Mouse (Mus musculus) limb, embryonic 14.5 days (tissue): ENCODE results near the gene Tspo. TPM values are rescaled to one million over a fixed set of nuclear protein-coding genes. Genes with fewer than 3 reads are reported as not detected.

Source experiments
- ATAC-seq: fragments of 200-750 bp; cut with Nextera tagmentation; 2 replicates; pipeline ENCODE4 v1.8.0; 2017; ENCODE audit warnings: low read depth, moderate number of reproducible peaks, moderate TSS enrichment; ENCODE audit not compliant: low FRiP score
- DNase-seq: peaks from one replicate; pipeline ENCODE4 v3.0.0-alpha.2; 2015; ENCODE audit warnings: low spot score
- H3K27ac ChIP-seq: fragments of 300-500 bp; sonication (generic); replicated peaks from 2 replicates; pipeline ENCODE4 v1.5.1; 2014; ENCODE audit warnings: low read depth, mild to moderate bottlenecking, low read length, moderate library complexity, mixed read lengths
- H3K27me3 ChIP-seq: fragments of 300-500 bp; sonication (generic); 2 replicates; pipeline ENCODE4 v1.6.1; 2014; ENCODE audit warnings: low read length, mixed read lengths; ENCODE audit not compliant: control insufficient read depth, insufficient read depth
- H3K36me3 ChIP-seq: fragments of 300-500 bp; sonication (generic); 2 replicates; pipeline ENCODE4 v1.6.1; 2014; ENCODE audit warnings: mild to moderate bottlenecking, low read length, moderate library complexity, mixed read lengths; ENCODE audit not compliant: control insufficient read depth, insufficient read depth
- H3K4me1 ChIP-seq: fragments of 300-500 bp; sonication (generic); 2 replicates; pipeline ENCODE4 v1.6.1; 2014; ENCODE audit warnings: antibody characterized with exemption, low read length, mixed read lengths; ENCODE audit not compliant: control insufficient read depth, insufficient read depth
- H3K4me2 ChIP-seq: fragments of 300-500 bp; sonication (generic); replicated peaks from 2 replicates; pipeline ENCODE4 v1.6.1; 2014; ENCODE audit warnings: low read depth, mild to moderate bottlenecking, low read length, moderate library complexity; ENCODE audit not compliant: severe bottlenecking
- H3K4me3 ChIP-seq: fragments of 300-500 bp; sonication (generic); replicated peaks from 2 replicates; pipeline ENCODE4 v1.5.1; 2014; ENCODE audit warnings: low read length
- H3K9ac ChIP-seq: fragments of 300-500 bp; sonication (generic); 2 replicates; pipeline ENCODE4 v1.6.1; 2014; ENCODE audit warnings: mild to moderate bottlenecking, low read depth, low read length, moderate library complexity; ENCODE audit not compliant: severe bottlenecking
- H3K9me3 ChIP-seq: fragments of 300-500 bp; sonication (generic); 2 replicates; pipeline ENCODE4 v1.6.1; 2016; ENCODE audit warnings: low read length; ENCODE audit not compliant: control insufficient read depth
- POLR2A ChIP-seq: fragments of 200-500 bp; IDR thresholded peaks from 2 replicates; pipeline ENCODE4 v1.8.0; 2012; ENCODE audit warnings: inconsistent platforms, mild to moderate bottlenecking, moderate library complexity, borderline replicate concordance; ENCODE audit not compliant: insufficient read depth, insufficient read length; ENCODE audit errors: extremely low read depth
- WGBS: fragments of 180-500 bp; shearing (Covaris S2); extraction: QIAGEN DNeasy Blood & Tissue Kit; methylation state at CpG from one replicate; pipeline ENCODE4 v1.1.7; 2014; 5-methylcytosine and 5-hydroxymethylcytosine counted together
- polyA plus RNA-seq, 2 experiments: library from polyadenylated mRNA; depleted of rRNA in 1 of 2; stranded (reverse) in 1 of 2; unstranded in 1 of 2; fragments of >200 nt; fragmentation: Nextera tagmentation in 1 of 2; extraction: Ambion mirVana in 1 of 2; gene quantifications; 2 replicates each; pipeline versions ENCODE4 v1.2.1 to v1.2.3; 2012 to 2014

Gene Tspo
- polyA plus RNA-seq, 2 experiments = 29.4 to 57.7 TPM

- Histone ChIP-seq H3K4me3 (no peak overlapping the region), H3K36me3 (no peaks in the 10 kb centered on the region), H3K27me3 (no peaks in the 10 kb centered on the region), H3K4me1 (no peaks in the 10 kb centered on the region), H3K9ac (no peak overlapping the region), H3K9me3 (no peaks in the 10 kb centered on the region), H3K4me2 (no peak overlapping the region), H3K27ac (no peak overlapping the region)
- no peak for TF ChIP-seq POLR2A
- ATAC-seq (no peak), DNase-seq (no peak)
- 68% methylated on average over 13 of the region's 13 CpGs for WGBS
These were observed 39.1 kb downstream of the Tspo start for GRCm38 (mm10) chr15:83602372-83603045.

DNA sequence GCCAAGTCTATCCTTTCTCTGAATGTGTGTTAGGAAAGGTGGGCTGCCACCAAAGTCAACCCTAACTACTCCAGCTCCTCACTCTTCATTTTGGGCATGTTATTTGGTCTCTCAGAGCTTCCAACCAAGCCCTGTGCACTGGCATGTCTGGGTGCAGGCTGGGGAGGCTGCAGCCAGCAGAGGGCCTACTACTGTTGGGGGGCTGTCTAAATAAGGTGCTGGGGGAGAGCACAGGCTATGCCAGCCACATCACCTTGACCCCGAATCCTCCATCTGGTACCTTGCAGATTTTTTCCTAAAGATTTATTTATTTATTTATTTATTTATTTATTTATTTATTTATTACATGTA lies 39.6 kb downstream of the Tspo start:
- DNase-seq = no peak
- WGBS = 93% methylated on average over 1 of the region's 1 CpGs
- H3K36me3 ChIP-seq = no peaks in the 10 kb centered on the region
- no peak for ATAC-seq
- no peaks in the 10 kb centered on the region for H3K9me3 ChIP-seq
- H3K4me2 ChIP-seq = no peak overlapping the region
- H3K4me1 ChIP-seq = no peaks in the 10 kb centered on the region
- TF ChIP-seq POLR2A = no peak
- H3K27me3 ChIP-seq = no peaks in the 10 kb centered on the region
- H3K27ac ChIP-seq = no peak overlapping the region
- no peak overlapping the region for H3K4me3 ChIP-seq
- no peak overlapping the region for H3K9ac ChIP-seq

GRCm38 (mm10) chr15:83603426-83603825 lies 40.0 kb downstream of the Tspo start:
- no peaks in the 10 kb centered on the region for H3K9me3 ChIP-seq
- DNase-seq (no peak), ATAC-seq (no peak)
- TF ChIP-seq POLR2A = no peak
- no peak overlapping the region for H3K4me3 ChIP-seq
- no peaks in the 10 kb centered on the region for H3K27me3 ChIP-seq
- H3K27ac ChIP-seq = no peak overlapping the region
- 95% methylated on average over 7 of the region's 7 CpGs for WGBS
- H3K4me1 ChIP-seq = no peaks in the 10 kb centered on the region
- H3K36me3 ChIP-seq = no peaks in the 10 kb centered on the region
- H3K9ac ChIP-seq = no peak overlapping the region
- no peak overlapping the region for H3K4me2 ChIP-seq

DNA sequence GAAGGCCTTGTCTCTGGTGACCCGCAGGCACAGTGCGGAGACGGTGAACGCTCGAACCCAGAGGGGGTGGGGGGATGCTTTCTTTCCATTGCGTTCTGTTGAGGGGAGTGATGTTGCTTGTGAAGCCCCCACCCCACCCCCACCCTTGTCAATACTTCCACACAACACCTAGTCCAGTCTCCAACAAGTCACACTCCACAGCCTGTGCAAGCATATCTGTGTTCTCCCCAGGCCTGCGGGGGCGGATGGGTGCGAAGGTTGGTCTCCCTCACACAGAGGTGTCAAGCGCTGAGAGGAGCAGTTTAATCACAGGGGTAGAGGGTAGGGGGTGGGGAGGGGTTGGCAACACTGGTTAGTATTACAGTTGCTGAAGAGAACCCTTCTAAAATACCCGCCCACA lies 42.8 kb downstream of the Tspo start:
- TF ChIP-seq POLR2A = no peak
- no peaks in the 10 kb centered on the region for H3K4me1 ChIP-seq
- H3K9ac ChIP-seq = no peak overlapping the region
- no peak overlapping the region for H3K27ac ChIP-seq
- WGBS = 87% methylated on average over 11 of the region's 11 CpGs
- ATAC-seq (no peak), DNase-seq (no peak)
- no peaks in the 10 kb centered on the region for H3K9me3 ChIP-seq
- no peaks in the 10 kb centered on the region for H3K36me3 ChIP-seq
- H3K4me2 ChIP-seq = no peak overlapping the region
- H3K27me3 ChIP-seq = no peaks in the 10 kb centered on the region
- no peak overlapping the region for H3K4me3 ChIP-seq

DNA sequence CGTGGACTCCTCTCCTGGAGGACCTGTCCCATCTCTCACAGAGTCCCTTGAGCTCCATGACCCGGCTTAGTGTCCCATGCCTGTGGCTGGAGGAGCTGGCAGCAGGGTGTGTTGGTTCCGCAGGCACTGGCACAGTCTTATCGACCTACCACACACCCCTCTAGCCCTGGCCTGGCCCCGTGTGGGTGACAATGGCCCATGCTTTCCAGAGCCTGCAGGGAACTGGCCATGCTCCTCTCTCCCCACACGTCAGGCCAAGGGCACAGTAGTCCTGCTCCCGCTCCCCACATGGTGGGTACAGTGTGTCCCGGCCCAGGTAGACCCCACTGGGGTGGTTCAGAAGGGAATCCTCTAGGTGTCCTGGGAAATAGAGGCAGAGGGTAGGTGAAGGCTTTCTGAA lies 43.3 kb downstream of the Tspo start:
- no peaks in the 10 kb centered on the region for H3K9me3 ChIP-seq
- H3K9ac ChIP-seq = no peak overlapping the region
- no peak overlapping the region for H3K27ac ChIP-seq
- ATAC-seq = no peak
- DNase-seq = no peak
- TF ChIP-seq POLR2A = no peak
- H3K4me2 ChIP-seq = no peak overlapping the region
- H3K4me3 ChIP-seq = no peak overlapping the region
- H3K27me3 ChIP-seq = no peaks in the 10 kb centered on the region
- no peaks in the 10 kb centered on the region for H3K36me3 ChIP-seq
- 88% methylated on average over 8 of the region's 8 CpGs for WGBS
- no peaks in the 10 kb centered on the region for H3K4me1 ChIP-seq
